Mouse (Mus musculus): Measurements from ENCODE around the gene Gm9376. TPM values are rescaled to one million over a fixed set of nuclear protein-coding genes. Genes with fewer than 3 reads are reported as not detected.

Gm9376 gene
- not detected for polyA plus RNA-seq (2014; fragmentation: Illumina TruSeq; extraction: RNeasy Lipid Tissue Mini Kit (QIAGEN cat#74804); ENCODE audit: low read depth, low replicate concordance)

GRCm38 (mm10) chr14:118266660-118267059 lies at the start of gene Gm9376:
Gene Gm9376 (plus strand): TSS chr14:118266960.

DNA sequence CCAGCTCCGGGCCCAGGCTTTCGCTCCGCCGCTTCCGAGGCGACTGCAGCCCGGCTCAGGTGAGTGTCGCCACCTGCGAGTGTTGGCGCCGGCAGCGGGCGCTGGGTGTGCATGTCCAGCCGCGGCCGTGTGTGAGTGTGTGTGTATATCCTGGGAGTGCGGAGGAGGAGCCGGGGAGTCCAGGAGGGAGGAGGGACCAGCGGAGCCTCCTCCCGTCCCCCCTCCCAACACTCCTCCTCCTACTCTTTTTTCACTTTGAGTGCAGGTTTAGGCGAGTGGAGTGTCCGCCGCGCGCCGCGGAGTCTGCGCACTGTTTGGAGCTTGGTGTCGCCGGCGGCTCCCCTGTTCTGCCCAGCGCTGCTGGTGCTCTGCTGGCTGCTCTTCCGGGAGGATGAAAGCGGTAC lies 29.9 kb upstream of the Gm9376 start, which contains the start of gene Sox21:
Sox21 (minus strand) TSS at position 145 of the 404 bp plus-strand sequence.

Other genes with a start within 250 kb of the Gm9376 start
- gene Dct, start 214.7 kb upstream of the Gm9376 start, polyA plus RNA-seq (2014; fragmentation: Illumina TruSeq; extraction: RNeasy Lipid Tissue Mini Kit (QIAGEN cat#74804); ENCODE audit: low read depth, low replicate concordance), result 0.60 TPM
- gene Tgds, start 134.2 kb upstream of the Gm9376 start, polyA plus RNA-seq (2014; fragmentation: Illumina TruSeq; extraction: RNeasy Lipid Tissue Mini Kit (QIAGEN cat#74804); ENCODE audit: low read depth, low replicate concordance), result 28.0 TPM
- gene Gpr180, start 129.8 kb upstream of the Gm9376 start, polyA plus RNA-seq (2014; fragmentation: Illumina TruSeq; extraction: RNeasy Lipid Tissue Mini Kit (QIAGEN cat#74804); ENCODE audit: low read depth, low replicate concordance), result 4.9 TPM
- gene Sox21, start 29.9 kb upstream of the Gm9376 start, polyA plus RNA-seq (2014; fragmentation: Illumina TruSeq; extraction: RNeasy Lipid Tissue Mini Kit (QIAGEN cat#74804); ENCODE audit: low read depth, low replicate concordance), result 3.2 TPM

Data from sigmoid colon, adult 10 weeks (tissue).